Mouse (Mus musculus) ES-E14 (cell line): ENCODE measurements around the gene Uox. TPM values are rescaled to one million over a fixed set of nuclear protein-coding genes. Genes with fewer than 3 reads are reported as not detected.

Source experiments
- DNase-seq: peaks from one replicate; pipeline ENCODE4 v3.0.0-alpha.2; 2013; ENCODE audit warnings: low read depth, low spot score
- H3K27ac ChIP-seq: 2 replicates; pipeline ENCODE4 v1.5.1; 2012; ENCODE audit warnings: low read depth, mild to moderate bottlenecking, low read length, moderate library complexity, mixed read lengths; ENCODE audit not compliant: poor library complexity, insufficient read depth, severe bottlenecking
- H3K36me3 ChIP-seq: 2 replicates; pipeline ENCODE4 v1.6.1; 2012; ENCODE audit warnings: mild to moderate bottlenecking, low read length, moderate library complexity, mixed read lengths; ENCODE audit not compliant: control insufficient read depth, poor library complexity, insufficient read depth, severe bottlenecking
- H3K4me1 ChIP-seq, 2 experiments: fragments of 150-350 bp in 1 of 2; sonication (generic) in 1 of 2; 2 replicates each; pipeline ENCODE4 v1.6.1; 2012; ENCODE audit warnings: low read length in 2 of 2, mild to moderate bottlenecking in 1 of 2, mixed read lengths in 1 of 2; ENCODE audit not compliant: control insufficient read depth in 2 of 2, insufficient read depth in 2 of 2, poor library complexity in 1 of 2
- H3K4me3 ChIP-seq, 2 experiments: fragments of 150-350 bp in 1 of 2; sonication (generic) in 1 of 2; 2 replicates each; pipeline ENCODE4 v1.5.1; 2012; ENCODE audit warnings: low read length in 2 of 2, low read depth in 1 of 2, mild to moderate bottlenecking in 1 of 2, mixed read lengths in 1 of 2; ENCODE audit not compliant: insufficient read depth in 1 of 2, poor library complexity in 1 of 2, severe bottlenecking in 1 of 2
- H3K9ac ChIP-seq: 2 replicates; pipeline ENCODE4 v1.6.1; 2012; ENCODE audit warnings: low read depth, mild to moderate bottlenecking, low read length, mixed read lengths; ENCODE audit not compliant: poor library complexity, insufficient read depth, severe bottlenecking
- H3K9me3 ChIP-seq: fragments of 150-350 bp; sonication (generic); 2 replicates; pipeline ENCODE4 v1.6.1; 2012; ENCODE audit warnings: low read depth, mild to moderate bottlenecking, low read length; ENCODE audit not compliant: control insufficient read depth, insufficient read depth
- CHD2 ChIP-seq: IDR thresholded peaks from 2 replicates; pipeline ENCODE4 v1.6.1; 2014; ENCODE audit warnings: mild to moderate bottlenecking, low read depth, low read length, inconsistent platforms
- HCFC1 ChIP-seq: IDR thresholded peaks from 2 replicates; pipeline ENCODE4 v1.6.1; 2012; ENCODE audit warnings: low read length, inconsistent platforms, borderline replicate concordance; ENCODE audit not compliant: insufficient read depth
- MAFK ChIP-seq: IDR thresholded peaks from 2 replicates; pipeline ENCODE4 v1.6.1; 2014; ENCODE audit warnings: mild to moderate bottlenecking, low read depth, low read length, inconsistent platforms; ENCODE audit not compliant: insufficient read depth
- ZC3H11A ChIP-seq: IDR thresholded peaks from 2 replicates; pipeline ENCODE4 v1.6.1; 2012; ENCODE audit warnings: low read depth, mild to moderate bottlenecking, inconsistent platforms, low read length, borderline replicate concordance
- ZNF384 ChIP-seq: IDR thresholded peaks from 2 replicates; pipeline ENCODE4 v1.6.1; 2012; ENCODE audit warnings: low read depth, low read length, inconsistent platforms
- in situ Hi-C, 2 experiments: fragments of 600-800 bp; cut with MboI; formaldehyde crosslinking; loops; one replicate each; pipeline ENCODE4 v1.15.1; 2025; ENCODE audit warnings: low sequenced_read_pairs in 2 of 2, inconsistent platforms in 1 of 2; ENCODE audit not compliant: unreplicated experiment in 2 of 2
- total RNA-seq: library from RNA; depleted of rRNA; stranded (reverse); fragments of 300-350 nt; gene quantifications from 2 replicates; pipeline ENCODE4 v1.2.3, GENCODE M21; 2012

Gene Uox
- total RNA-seq, 1 experiment = not detected

DNA sequence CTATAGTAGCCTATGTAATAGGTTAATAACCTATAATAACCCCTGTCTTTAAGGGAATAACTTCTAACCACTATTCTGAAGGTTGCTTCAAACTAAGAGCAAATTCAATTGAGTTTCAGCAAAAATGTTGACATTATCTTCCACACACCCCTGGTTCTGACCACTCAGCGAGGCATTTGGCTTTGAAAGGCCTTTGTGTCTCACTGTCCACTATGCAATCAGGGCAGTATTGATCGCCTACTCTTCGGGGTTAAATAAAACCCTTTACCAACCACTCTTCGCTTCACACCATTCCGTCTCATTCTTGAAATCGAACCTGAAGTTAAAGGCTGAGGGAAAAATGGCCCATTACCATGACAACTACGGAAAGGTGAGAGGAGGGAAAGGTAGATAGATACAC, 26.6 kb downstream of the Uox start:
- in situ Hi-C loops = no loop called here
- no peak for DNase-seq
- TF ChIP-seq HCFC1 = no peak
- no peak for TF ChIP-seq MAFK
- TF ChIP-seq ZNF384 = no peak
- no peak for TF ChIP-seq ZC3H11A
- no peak for TF ChIP-seq CHD2
- Histone ChIP-seq H3K9ac (no peak overlapping the region), H3K4me1 (no peaks in the 10 kb centered on the region), H3K4me3 (no peak overlapping the region), H3K36me3 (no peaks in the 10 kb centered on the region), H3K27ac (no peak overlapping the region), H3K9me3 (no peaks in the 10 kb centered on the region)

GRCm38 (mm10) chr3:146598411-146598810, 28.2 kb downstream of the Uox start:
- H3K4me3 ChIP-seq = no peak overlapping the region
- no peak for TF ChIP-seq ZC3H11A
- no peak for TF ChIP-seq MAFK
- no peak for TF ChIP-seq ZNF384
- no peak for TF ChIP-seq CHD2
- TF ChIP-seq HCFC1 = no peak
- no peaks in the 10 kb centered on the region for H3K4me1 ChIP-seq
- no peak for DNase-seq
- no peaks in the 10 kb centered on the region for H3K9me3 ChIP-seq
- H3K36me3 ChIP-seq = no peaks in the 10 kb centered on the region
- H3K9ac ChIP-seq = no peak overlapping the region
- in situ Hi-C loops = no loop called here
- H3K27ac ChIP-seq = no peak overlapping the region

DNA sequence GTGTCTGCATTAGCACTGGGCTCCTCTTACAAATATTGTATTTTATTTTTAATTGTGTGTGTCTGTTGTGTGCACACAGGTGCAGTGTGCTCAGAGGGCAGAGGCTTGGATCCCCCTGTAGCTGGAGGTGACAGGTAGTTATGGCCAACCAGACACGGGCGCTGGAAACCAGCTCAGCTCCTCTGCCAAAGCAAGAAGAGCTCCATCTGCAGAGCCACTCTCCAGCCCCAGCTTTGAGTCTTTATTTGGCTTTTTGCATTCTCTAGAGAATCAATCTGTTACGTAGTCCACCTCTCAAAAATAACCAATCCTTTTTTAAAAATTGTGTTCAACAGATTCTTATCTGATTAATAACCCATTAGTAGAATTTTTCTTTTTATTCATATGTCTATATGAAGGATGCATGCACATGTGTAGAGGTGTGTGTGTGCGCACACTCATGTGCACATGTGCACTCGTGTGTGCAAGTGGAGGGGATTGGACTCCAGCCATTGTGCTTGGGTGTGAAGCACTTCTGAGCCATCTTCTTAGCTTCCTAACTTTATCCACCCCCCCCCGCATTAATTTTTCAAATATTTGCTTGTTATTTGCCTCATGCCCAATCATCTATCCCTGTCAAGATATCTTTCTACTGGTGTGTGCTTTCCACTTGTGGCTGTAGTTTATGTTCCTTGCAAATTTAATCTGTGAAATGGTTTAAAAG, 29.1 kb downstream of the Uox start:
- H3K27ac ChIP-seq = no peak overlapping the region
- H3K4me1 ChIP-seq = no peaks in the 10 kb centered on the region
- no peak for TF ChIP-seq ZNF384
- TF ChIP-seq ZC3H11A = no peak
- no peak for TF ChIP-seq MAFK
- TF ChIP-seq CHD2 = no peak
- TF ChIP-seq HCFC1 = no peak
- DNase-seq = no peak
- in situ Hi-C loops = no loop called here
- H3K36me3 ChIP-seq = no peaks in the 10 kb centered on the region
- no peaks in the 10 kb centered on the region for H3K9me3 ChIP-seq
- H3K9ac ChIP-seq = no peak overlapping the region
- H3K4me3 ChIP-seq = no peak overlapping the region

DNA sequence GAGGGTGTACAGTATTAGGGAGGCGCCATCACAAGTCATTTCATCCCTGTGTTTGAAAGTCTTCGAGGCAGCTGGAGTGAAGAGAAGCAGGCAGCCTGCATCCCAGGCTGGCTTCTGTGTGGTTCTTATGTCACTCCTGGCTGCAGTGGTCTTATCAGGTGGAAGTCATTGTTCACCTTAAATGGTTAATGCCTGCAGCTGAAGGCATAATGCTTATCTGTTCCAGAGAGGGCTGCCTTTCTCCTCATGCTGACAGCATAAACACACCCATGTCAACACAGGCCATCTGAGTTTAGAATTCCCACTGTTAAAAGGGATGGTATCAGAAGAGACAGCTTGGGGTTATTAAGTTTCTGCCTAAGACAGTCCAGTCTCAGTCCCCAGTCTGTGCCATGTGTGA, 31.0 kb downstream of the Uox start:
- no peak for DNase-seq
- no peak overlapping the region for H3K9ac ChIP-seq
- H3K4me1 ChIP-seq = no peaks in the 10 kb centered on the region
- H3K4me3 ChIP-seq = no peak overlapping the region
- no peak overlapping the region for H3K27ac ChIP-seq
- TF ChIP-seq MAFK (no peak), ZNF384 (no peak), ZC3H11A (no peak), HCFC1 (no peak), CHD2 (no peak)
- no peaks in the 10 kb centered on the region for H3K9me3 ChIP-seq
- in situ Hi-C loops = no loop called here
- no peaks in the 10 kb centered on the region for H3K36me3 ChIP-seq

DNA sequence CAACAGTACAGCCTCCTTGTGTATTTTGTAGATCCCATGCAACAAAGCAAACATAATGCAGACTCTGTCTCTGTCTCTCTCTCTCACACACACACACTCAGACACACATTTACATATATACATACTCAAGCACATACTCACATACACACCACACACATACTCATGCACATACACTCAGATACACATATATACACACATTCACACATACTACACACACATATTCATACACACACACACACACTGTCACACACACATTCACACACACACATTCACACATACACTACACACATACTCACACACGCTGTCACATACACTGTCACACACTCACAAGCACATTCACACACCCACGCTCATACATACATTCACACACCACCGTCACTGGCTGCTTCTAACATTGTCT, 32.3 kb downstream of the Uox start:
- in situ Hi-C loops = no loop called here
- no peaks in the 10 kb centered on the region for H3K9me3 ChIP-seq

More for the DNA sequence above, 32.3 kb downstream of the Uox start:
- Histone ChIP-seq H3K36me3 (no peaks in the 10 kb centered on the region), H3K27ac (no peak overlapping the region), H3K4me1 (no peaks in the 10 kb centered on the region), H3K9ac (no peak overlapping the region), H3K4me3 (no peak overlapping the region)
- no peak for DNase-seq
- TF ChIP-seq MAFK (no peak), CHD2 (no peak), ZNF384 (no peak), HCFC1 (no peak), ZC3H11A (no peak)
